Mouse (Mus musculus) neural tube, embryonic 11.5 days (tissue): ENCODE measurements around the gene Cd79a. TPM values are rescaled to one million over a fixed set of nuclear protein-coding genes. Genes with fewer than 3 reads are reported as not detected.
A peak's percentile ranks its signal among the peaks of the same experiment; 100 is the strongest.
"Not testable (repeated sequence)": the region's sequence is repeated elsewhere in the genome, so short reads cannot be mapped to it uniquely, and the experiment has no call there.

ENCODE experiments used
- ATAC-seq: fragments of 200-750 bp; cut with Nextera tagmentation; 2 replicates; pipeline ENCODE4 v1.8.0; 2017; ENCODE audit warnings: moderate number of reproducible peaks, mild to moderate bottlenecking, moderate TSS enrichment, moderate library complexity; ENCODE audit not compliant: insufficient read depth, low FRiP score, low TSS enrichment
- DNase-seq: peaks from one replicate; pipeline ENCODE4 v3.0.0-alpha.2; 2015; ENCODE audit warnings: low spot score
- H3K27ac ChIP-seq: fragments of 300-500 bp; sonication (generic); 2 replicates; pipeline ENCODE4 v1.5.1; 2014; ENCODE audit warnings: low read depth, mild to moderate bottlenecking, low read length
- H3K27me3 ChIP-seq: fragments of 300-500 bp; sonication (generic); 2 replicates; pipeline ENCODE4 v1.6.1; 2014; ENCODE audit warnings: mild to moderate bottlenecking, low read length, mixed read lengths; ENCODE audit not compliant: control insufficient read depth, insufficient read depth
- H3K36me3 ChIP-seq: fragments of 300-500 bp; sonication (generic); 2 replicates; pipeline ENCODE4 v1.6.1; 2014; ENCODE audit warnings: mild to moderate bottlenecking, low read length, moderate library complexity, mixed read lengths; ENCODE audit not compliant: control insufficient read depth, insufficient read depth
- H3K4me1 ChIP-seq: fragments of 300-500 bp; sonication (generic); 2 replicates; pipeline ENCODE4 v1.6.1; 2014; ENCODE audit warnings: low read length, mixed read lengths; ENCODE audit not compliant: control insufficient read depth, insufficient read depth
- H3K4me2 ChIP-seq: fragments of 300-500 bp; sonication (generic); 2 replicates; pipeline ENCODE4 v1.6.1; 2014; ENCODE audit warnings: low read depth, mild to moderate bottlenecking, moderate library complexity
- H3K4me3 ChIP-seq: fragments of 300-500 bp; sonication (generic); 2 replicates; pipeline ENCODE4 v1.5.1; 2014; ENCODE audit warnings: low read depth, low read length
- H3K9ac ChIP-seq: fragments of 300-500 bp; sonication (generic); 2 replicates; pipeline ENCODE4 v1.6.1; 2014; ENCODE audit warnings: mild to moderate bottlenecking, low read length
- H3K9me3 ChIP-seq: fragments of 300-500 bp; sonication (generic); 2 replicates; pipeline ENCODE4 v1.6.1; 2016; ENCODE audit warnings: low read length; ENCODE audit not compliant: control insufficient read depth
- WGBS: fragments of 180-500 bp; shearing (Covaris S2); extraction: QIAGEN DNeasy Blood & Tissue Kit; methylation state at CpG from one replicate; pipeline ENCODE4 v1.1.7; 2014; 5-methylcytosine and 5-hydroxymethylcytosine counted together
- polyA plus RNA-seq: library from polyadenylated mRNA; unstranded; fragments of >200 nt; fragmentation: Nextera tagmentation; extraction: Ambion mirVana; gene quantifications from 2 replicates; pipeline ENCODE4 v1.2.1, GENCODE M21; 2014

Cd79a gene
- polyA plus RNA-seq, 1 experiment from 2014 or later = 0.27 TPM

- H3K4me3 ChIP-seq = no peak overlapping the region
- no peak overlapping the region for H3K4me2 ChIP-seq
- DNase-seq = no peak
- no peak for ATAC-seq
- 68% methylated on average over 3 of the region's 3 CpGs for WGBS
- peaks cover 12% of the 10 kb centered on the region for H3K36me3 ChIP-seq
- no peak overlapping the region for H3K27ac ChIP-seq
- no peaks in the 10 kb centered on the region for H3K27me3 ChIP-seq
- no peaks in the 10 kb centered on the region for H3K9me3 ChIP-seq
- peaks cover 4% of the 10 kb centered on the region; the same call in 1 of the 2 replicates for H3K4me1 ChIP-seq
- H3K9ac ChIP-seq = no peak overlapping the region
These were observed 5.7 kb upstream of the Cd79a start for GRCm38 (mm10) chr7:24891241-24892124.

GRCm38 (mm10) chr7:24892125-24892583, 5.0 kb upstream of the Cd79a start:
- H3K4me3 ChIP-seq = no peak overlapping the region
- no peak overlapping the region for H3K4me2 ChIP-seq
- no peak for ATAC-seq
- no peaks in the 10 kb centered on the region for H3K27me3 ChIP-seq
- H3K9me3 ChIP-seq = no peaks in the 10 kb centered on the region
- H3K27ac ChIP-seq = no peak overlapping the region
- H3K4me1 ChIP-seq = no peaks in the 10 kb centered on the region
- H3K9ac ChIP-seq = no peak overlapping the region
- H3K36me3 ChIP-seq = peaks cover 10% of the 10 kb centered on the region
- WGBS = 71% methylated on average over 2 of the region's 2 CpGs
- DNase-seq = no peak

GRCm38 (mm10) chr7:24895749-24896148, 1.4 kb upstream of the Cd79a start:
- not testable (repeated sequence) for H3K27me3 ChIP-seq, H3K9me3 ChIP-seq, DNase-seq, H3K4me3 ChIP-seq, H3K36me3 ChIP-seq, ATAC-seq, H3K4me1 ChIP-seq, H3K9ac ChIP-seq, H3K27ac ChIP-seq, H3K4me2 ChIP-seq
- 100% methylated on average over 2 of the region's 2 CpGs for WGBS

- ATAC-seq (no peak), DNase-seq (no peak)
- H3K4me1 ChIP-seq = no peaks in the 10 kb centered on the region
- no peak overlapping the region for H3K9ac ChIP-seq
- no peaks in the 10 kb centered on the region for H3K36me3 ChIP-seq
- no peaks in the 10 kb centered on the region for H3K27me3 ChIP-seq
- H3K27ac ChIP-seq = no peak overlapping the region
- H3K9me3 ChIP-seq = no peaks in the 10 kb centered on the region
- no peak overlapping the region for H3K4me3 ChIP-seq
- WGBS = 79% methylated on average over 8 of the region's 8 CpGs
- no peak overlapping the region for H3K4me2 ChIP-seq
These were observed 912 bp upstream of the Cd79a start for GRCm38 (mm10) chr7:24896269-24896668.

GRCm38 (mm10) chr7:24897959-24898358, 778 bp downstream of the Cd79a start:
- no peak overlapping the region for H3K27ac ChIP-seq
- H3K4me2 ChIP-seq = no peak overlapping the region
- WGBS = 80% methylated on average over 5 of the region's 5 CpGs
- H3K9me3 ChIP-seq = no peaks in the 10 kb centered on the region
- no peak overlapping the region for H3K4me3 ChIP-seq
- no peaks in the 10 kb centered on the region for H3K36me3 ChIP-seq
- no peaks in the 10 kb centered on the region for H3K4me1 ChIP-seq
- no peak for DNase-seq
- no peak for ATAC-seq
- no peak overlapping the region for H3K9ac ChIP-seq
- H3K27me3 ChIP-seq = no peaks in the 10 kb centered on the region

- Histone ChIP-seq H3K27ac (no peak overlapping the region), H3K27me3 (no peaks in the 10 kb centered on the region), H3K4me2 (no peak overlapping the region), H3K9me3 (no peaks in the 10 kb centered on the region), H3K36me3 (no peaks in the 10 kb centered on the region), H3K4me3 (no peak overlapping the region), H3K9ac (no peak overlapping the region), H3K4me1 (no peaks in the 10 kb centered on the region; the same call in 1 of the 2 replicates)
- WGBS = 77% methylated on average over 6 of the region's 6 CpGs
- ATAC-seq (no peak), DNase-seq (no peak)
These were observed 3.9 kb downstream of the Cd79a start for GRCm38 (mm10) chr7:24901114-24901513.

GRCm38 (mm10) chr7:24901842-24902241, 4.7 kb downstream of the Cd79a start:
- Histone ChIP-seq H3K4me3 (no peak overlapping the region), H3K4me2 (no peak overlapping the region), H3K36me3 (no peaks in the 10 kb centered on the region)

GRCm38 (mm10) chr7:24902264-24902629, 5.1 kb downstream of the Cd79a start:
- H3K27ac ChIP-seq = peak overlapping the region; percentile 63
- no peak for DNase-seq
- no peaks in the 10 kb centered on the region for H3K36me3 ChIP-seq
- peak overlapping the region; percentile 75 for H3K9ac ChIP-seq
- H3K4me1 ChIP-seq = no peaks in the 10 kb centered on the region; the same call in 1 of the 2 replicates
- peak overlapping the region; percentile 76 for H3K4me2 ChIP-seq
- no peak for ATAC-seq
- 66% methylated on average over 2 of the region's 2 CpGs for WGBS
- H3K9me3 ChIP-seq = no peaks in the 10 kb centered on the region
- peak overlapping the region; percentile 63 for H3K4me3 ChIP-seq
- no peaks in the 10 kb centered on the region for H3K27me3 ChIP-seq

More at GRCm38 (mm10) chr7:24901842-24902241, 4.7 kb downstream of the Cd79a start:
- no peaks in the 10 kb centered on the region; the same call in 1 of the 2 replicates for H3K4me1 ChIP-seq
- DNase-seq = no peak
- no peak for ATAC-seq
- 86% methylated on average over 1 of the region's 1 CpGs for WGBS
- H3K27me3 ChIP-seq = no peaks in the 10 kb centered on the region
- no peaks in the 10 kb centered on the region for H3K9me3 ChIP-seq
- H3K27ac ChIP-seq = peak overlapping the region; percentile 63; the same call in 1 of the 2 replicates
- H3K9ac ChIP-seq = no peak overlapping the region; the same call in 1 of the 2 replicates
